In the genomic region with DNA sequence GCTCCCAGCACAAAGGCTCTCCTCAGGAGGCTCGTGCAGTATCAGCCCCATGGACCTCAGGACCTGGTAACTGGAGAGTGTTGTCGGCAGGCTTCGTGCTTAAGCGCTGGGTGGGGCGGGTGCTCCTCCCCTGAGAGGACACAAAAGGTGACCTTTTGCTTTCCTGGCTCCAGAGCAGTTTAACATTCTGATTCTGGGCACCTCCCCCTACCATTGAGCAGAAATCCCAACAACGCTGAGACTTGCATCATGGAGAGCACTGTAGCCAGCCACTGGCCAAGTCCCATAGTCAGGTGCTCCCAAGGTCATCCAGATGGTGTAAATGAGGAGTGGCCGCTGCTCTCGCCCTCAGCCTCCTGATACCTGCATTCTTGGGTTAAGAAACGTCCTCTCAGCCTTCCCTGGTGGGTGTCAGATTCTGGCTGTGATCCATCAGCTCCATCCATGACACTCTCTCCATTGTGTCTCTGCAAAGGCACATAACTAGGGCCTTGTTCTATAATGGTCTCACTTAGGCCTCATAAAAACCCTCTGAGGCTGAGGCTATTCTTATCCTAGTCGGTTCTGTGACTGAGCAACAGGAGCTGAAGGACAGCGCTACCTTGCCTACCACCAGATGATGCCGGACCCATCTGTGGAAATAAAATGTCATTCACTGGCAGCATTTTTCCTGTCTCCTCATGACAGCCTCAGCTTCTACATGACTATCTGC, we compare ENCODE assay signal across 13 mouse cellular contexts. TPM values are rescaled to one million over a fixed set of nuclear protein-coding genes. Genes with fewer than 3 reads are reported as not detected.
DNase-seq lines count a peak whose midpoint lies in the region; ATAC-seq and TF ChIP-seq lines count a peak whose summit lies in the region.
"Had no signal": no experiment of that assay in that cellular context is flagged by ENCODE, and none has a peak within 500 bp of the region (broad histone marks: within the 10 kb centered on the region; RNA-seq: fewer than 3 reads in every experiment).

No protein-coding gene starts in this region.

- H3K4me1 ChIP-seq in E14TG2a.4 (replicated peaks; ENCODE audit: low read depth, low read length), result peaks cover 82% of the 10 kb centered on the region
- peaks cover 29% of the 10 kb centered on the region for H3K4me1 ChIP-seq in heart, embryonic 10.5 days
- no peaks in the 10 kb centered on the region for H3K4me1 ChIP-seq in midbrain, embryonic 11.5 days (ENCODE audit: control insufficient read depth, insufficient read depth, low read length)
- peaks cover 22% of the 10 kb centered on the region for H3K4me1 ChIP-seq in hindbrain, embryonic 13.5 days (replicated peaks)
- H3K4me1 ChIP-seq: midbrain, embryonic 12.5 days had no signal

- peak overlapping the region; percentile 88 for H3K27ac ChIP-seq in heart, embryonic 10.5 days
- no peak overlapping the region for H3K27ac ChIP-seq in midbrain, embryonic 11.5 days (ENCODE audit: low read depth, low read length)
- H3K27ac ChIP-seq in hindbrain, embryonic 13.5 days, result no peak overlapping the region
- H3K27ac ChIP-seq: embryonic facial prominence, embryonic 15.5 days; layer of hippocampus, adult 2 months; limb, embryonic 12.5 days; midbrain, embryonic 12.5 days had no signal

- peak overlapping the region; percentile 55 for H3K4me3 ChIP-seq in E14TG2a.4 (replicated peaks; ENCODE audit: low read length)
- H3K4me3 ChIP-seq in heart, embryonic 10.5 days, result no peak overlapping the region
- no peak overlapping the region for H3K4me3 ChIP-seq in midbrain, embryonic 11.5 days (ENCODE audit: low read depth, low read length)
- H3K4me3 ChIP-seq in hindbrain, embryonic 13.5 days, result no peak overlapping the region
- H3K4me3 ChIP-seq: embryonic facial prominence, embryonic 15.5 days; layer of hippocampus, adult 2 months; limb, embryonic 12.5 days; midbrain, embryonic 12.5 days had no signal

- no peak for ATAC-seq in midbrain, embryonic 11.5 days (ENCODE audit: low FRiP score)
- ATAC-seq in hindbrain, embryonic 13.5 days (ENCODE audit: low FRiP score), result no peak

- no peaks in the 10 kb centered on the region for H3K9me3 ChIP-seq in E14TG2a.4 (ENCODE audit: low read length)
- H3K9me3 ChIP-seq in heart, embryonic 10.5 days, result no peaks in the 10 kb centered on the region
- no peaks in the 10 kb centered on the region for H3K9me3 ChIP-seq in midbrain, embryonic 11.5 days (ENCODE audit: control insufficient read depth, low read length)
- H3K9me3 ChIP-seq in hindbrain, embryonic 13.5 days, result no peaks in the 10 kb centered on the region
- H3K9me3 ChIP-seq: embryonic facial prominence, embryonic 15.5 days; limb, embryonic 12.5 days; midbrain, embryonic 12.5 days had no signal

- H3K36me3 ChIP-seq in E14TG2a.4 (ENCODE audit: insufficient read depth, low read length), result no peaks in the 10 kb centered on the region
- no peaks in the 10 kb centered on the region for H3K36me3 ChIP-seq in heart, embryonic 10.5 days
- H3K36me3 ChIP-seq in midbrain, embryonic 11.5 days (ENCODE audit: control insufficient read depth, insufficient read depth, low read length), result no peaks in the 10 kb centered on the region
- H3K36me3 ChIP-seq in hindbrain, embryonic 13.5 days, result no peaks in the 10 kb centered on the region
- H3K36me3 ChIP-seq: embryonic facial prominence, embryonic 15.5 days; limb, embryonic 12.5 days; midbrain, embryonic 12.5 days had no signal

- H3K9ac ChIP-seq in midbrain, embryonic 11.5 days (ENCODE audit: low read length), result no peak overlapping the region
- H3K9ac ChIP-seq in hindbrain, embryonic 13.5 days, result no peak overlapping the region
- H3K9ac ChIP-seq: embryonic facial prominence, embryonic 15.5 days; limb, embryonic 12.5 days; midbrain, embryonic 12.5 days had no signal

- H3K27me3 ChIP-seq in E14TG2a.4 (ENCODE audit: insufficient read depth, low read length), result no peaks in the 10 kb centered on the region
- H3K27me3 ChIP-seq in heart, embryonic 10.5 days (ENCODE audit: insufficient read depth, poor library complexity, severe bottlenecking), result no peaks in the 10 kb centered on the region
- no peaks in the 10 kb centered on the region for H3K27me3 ChIP-seq in midbrain, embryonic 11.5 days (ENCODE audit: control insufficient read depth, insufficient read depth, low read length)
- H3K27me3 ChIP-seq in hindbrain, embryonic 13.5 days, result no peaks in the 10 kb centered on the region
- H3K27me3 ChIP-seq: embryonic facial prominence, embryonic 15.5 days; limb, embryonic 12.5 days; midbrain, embryonic 12.5 days had no signal

- no peak overlapping the region for H3K4me2 ChIP-seq in midbrain, embryonic 11.5 days
- no peak overlapping the region for H3K4me2 ChIP-seq in hindbrain, embryonic 13.5 days
- H3K4me2 ChIP-seq: embryonic facial prominence, embryonic 15.5 days; limb, embryonic 12.5 days; midbrain, embryonic 12.5 days had no signal

- no peak for TF ChIP-seq CTCF in E14TG2a.4 (conservative IDR thresholded peaks at IDR 0.05; ENCODE audit: low read length)

- DNase-seq in adrenal gland, postnatal 10 days, result peak; percentile 59
- DNase-seq in adrenal gland, adult 18-20 months (ENCODE audit: low spot score in 2 of 2), result no peak
- DNase-seq in heart, embryonic 10.5 days (ENCODE audit: low spot score), result no peak
- DNase-seq in kidney, postnatal 14 days, result peak; percentile 37
- no peak for DNase-seq in midbrain, embryonic 11.5 days (ENCODE audit: low spot score, missing footprints)
- DNase-seq in thymus, postnatal 36 days, result no peak
- DNase-seq: cerebellum, adult 18-20 months had no signal

- 28% methylated on average over 12 of the region's 12 CpGs for WGBS in heart, embryonic 10.5 days
- 48% methylated on average over 12 of the region's 12 CpGs for WGBS in midbrain, embryonic 11.5 days
- WGBS in hindbrain, embryonic 13.5 days, result 42% methylated on average over 12 of the region's 12 CpGs

RNA-seq across cellular contexts. Expression of gene Idh2, which starts 15.3 kb away (rescaled TPM):
- 100 to 1,000 TPM; 386 to 496 TPM for total RNA-seq in adrenal gland, postnatal 10 days (2021)
- total RNA-seq in adrenal gland, adult 18-20 months (2021), result 100 to 1,000 TPM; 116 to 190 TPM
- polyA plus RNA-seq in heart, embryonic 10.5 days (2016; fragmentation: Nextera tagmentation; extraction: Ambion mirVana), result 830 and 1,266 TPM in 2 replicates
- 349 and 357 TPM in 2 replicates for polyA plus RNA-seq in midbrain, embryonic 11.5 days (2014; fragmentation: Nextera tagmentation; extraction: Ambion mirVana)
- polyA plus RNA-seq in hindbrain, embryonic 13.5 days (2015; fragmentation: Nextera tagmentation; extraction: Ambion mirVana), result 237 and 256 TPM in 2 replicates

RNA-seq across cellular contexts. Expression of gene Sema4b, which starts 56.1 kb away (rescaled TPM):
- 10 to 100 TPM; 39.0 to 44.3 TPM for total RNA-seq in adrenal gland, postnatal 10 days (2021)
- total RNA-seq in adrenal gland, adult 18-20 months (2021), result 10 to 100 TPM; 62.7 to 75.9 TPM
- 7.8 and 8.9 TPM in 2 replicates for polyA plus RNA-seq in heart, embryonic 10.5 days (2016; fragmentation: Nextera tagmentation; extraction: Ambion mirVana)
- 9.6 and 10.5 TPM in 2 replicates for polyA plus RNA-seq in midbrain, embryonic 11.5 days (2014; fragmentation: Nextera tagmentation; extraction: Ambion mirVana)
- polyA plus RNA-seq in hindbrain, embryonic 13.5 days (2015; fragmentation: Nextera tagmentation; extraction: Ambion mirVana), result 23.9 and 26.5 TPM in 2 replicates

Comparison
In these comparisons a context has a peak if more than half of its experiments do, and no peak if none do; other contexts are left out.
1. DNase-seq: peak in adrenal gland, postnatal 10 days (single experiment) and kidney, postnatal 14 days (single experiment); none in adrenal gland, adult 18-20 months (0 of 2), heart, embryonic 10.5 days (single experiment), midbrain, embryonic 11.5 days (single experiment) and thymus, postnatal 36 days (0 of 2).